Mouse (Mus musculus) liver, embryonic 14.5 days (tissue): ENCODE measurements around the gene Ucp3.

Experiments
- CTCF ChIP-seq: IDR thresholded peaks from 2 replicates; pipeline ENCODE4 v1.5.1; 2016; ENCODE audit warnings: antibody characterized with exemption, low read depth, control low read depth
- EP300 ChIP-seq: IDR thresholded peaks from 2 replicates; pipeline ENCODE4 v1.6.1; 2016; ENCODE audit warnings: antibody characterized with exemption, low read depth

- TF ChIP-seq EP300, result no peak
- TF ChIP-seq CTCF, result no peak
Observed at GRCm38 (mm10) chr7:100464248-100464647, 8.5 kb upstream of the Ucp3 start.
